In the genomic region with DNA sequence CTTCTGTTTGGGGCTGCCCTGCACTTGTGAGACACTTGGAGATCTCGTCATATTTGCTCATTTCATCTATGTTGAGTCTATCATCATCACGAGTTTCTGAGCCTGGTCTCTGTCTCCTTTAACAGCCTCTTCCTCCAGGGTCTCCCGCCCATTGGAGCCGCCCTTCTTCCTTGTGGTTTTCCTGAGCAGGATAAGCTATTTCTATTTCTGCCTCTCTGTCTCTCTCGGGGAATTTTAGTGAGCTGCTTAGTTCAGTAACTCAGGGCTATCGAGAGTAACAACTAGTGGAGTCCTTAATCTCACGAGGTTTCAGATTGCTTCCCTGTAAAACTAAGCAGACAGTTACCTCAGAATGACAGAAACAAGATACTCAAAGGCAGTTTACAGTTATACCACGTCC, we compare ENCODE assay signal across 11 mouse cellular contexts. TPM values are rescaled to one million over a fixed set of nuclear protein-coding genes. Genes with fewer than 3 reads are reported as not detected.
A peak's percentile ranks its signal among the peaks of the same experiment; 100 is the strongest.
DNase-seq lines count a peak whose midpoint lies in the region; ATAC-seq and TF ChIP-seq lines count a peak whose summit lies in the region.
"Had no signal": no experiment of that assay in that cellular context is flagged by ENCODE, and none has a peak within 500 bp of the region (broad histone marks: within the 10 kb centered on the region; RNA-seq: fewer than 3 reads in every experiment).

No protein-coding gene starts in this region.

- no peak for TF ChIP-seq CTCF in small intestine, adult 2 months (IDR thresholded peaks at IDR 0.05; ENCODE audit: extremely low read depth, insufficient read length, insufficient replicate concordance, low read depth, low read length)

- peak overlapping the region; percentile 8; the same call in 1 of the 2 replicates for H3K4me3 ChIP-seq in heart, embryonic 13.5 days
- H3K4me3 ChIP-seq in megakaryocyte, embryonic 14.5 days (replicated peaks) = peak overlapping the region; percentile 86
- no peak overlapping the region for H3K4me3 ChIP-seq in limb, embryonic 10.5 days
- no peak overlapping the region for H3K4me3 ChIP-seq in small intestine, adult 2 months (ENCODE audit: low read depth, low read length)

- no peak for DNase-seq in heart, adult 18-20 months
- DNase-seq in limb, embryonic 10.5 days (ENCODE audit: low spot score) = no peak
- DNase-seq in T-cell, adult 2 months (ENCODE audit: low spot score) = no peak
- no peak for DNase-seq in left cerebral cortex, postnatal 25 days (ENCODE audit: low spot score in 2 of 2)
- DNase-seq: cerebellum, adult 11-12 months; kidney, adult 9 months had no signal

- TF ChIP-seq POLR2A in small intestine, adult 2 months (IDR thresholded peaks at IDR 0.05; ENCODE audit: low read depth, low read length) = no peak

- H3K9ac ChIP-seq in heart, embryonic 13.5 days = peak overlapping the region; percentile 48

- intact Hi-C loops in left cerebral cortex, postnatal 25 days (cut with DNase I) = no loop called here

- peak overlapping the region; percentile 55 for H3K4me2 ChIP-seq in heart, embryonic 13.5 days

- H3K27ac ChIP-seq in heart, embryonic 13.5 days (replicated peaks) = peak overlapping the region; percentile 74
- H3K27ac ChIP-seq in limb, embryonic 10.5 days = peak overlapping the region; percentile 86; the same call in 1 of the 2 replicates
- 0 out of 2 replicates have a peak overlapping the region, but pooled peaks have one; percentile 11 for H3K27ac ChIP-seq in small intestine, adult 2 months (ENCODE audit: insufficient read depth, low read depth, low read length)

- WGBS in heart, embryonic 13.5 days = 4% methylated on average over 8 of the region's 8 CpGs
- 28% methylated on average over 8 of the region's 8 CpGs for WGBS in limb, embryonic 10.5 days
- WGBS in small intestine, adult 2 months = 42% methylated on average over 8 of the region's 8 CpGs

- no peaks in the 10 kb centered on the region for H3K36me3 ChIP-seq in heart, embryonic 13.5 days
- H3K36me3 ChIP-seq in megakaryocyte, embryonic 14.5 days (replicated peaks; ENCODE audit: low read length) = no peaks in the 10 kb centered on the region
- H3K36me3 ChIP-seq in limb, embryonic 10.5 days = no peaks in the 10 kb centered on the region
- no peaks in the 10 kb centered on the region for H3K36me3 ChIP-seq in small intestine, adult 2 months (ENCODE audit: control insufficient read depth, insufficient read depth, low read length)

- H3K4me1 ChIP-seq in heart, embryonic 13.5 days = peaks cover 52% of the 10 kb centered on the region
- peaks cover 94% of the 10 kb centered on the region for H3K4me1 ChIP-seq in megakaryocyte, embryonic 14.5 days
- H3K4me1 ChIP-seq in limb, embryonic 10.5 days = peaks cover 54% of the 10 kb centered on the region
- peaks cover 6% of the 10 kb centered on the region; the same call in 1 of the 2 replicates for H3K4me1 ChIP-seq in small intestine, adult 2 months (ENCODE audit: control insufficient read depth, insufficient read depth, insufficient read length, low read length)

- no peaks in the 10 kb centered on the region for H3K9me3 ChIP-seq in heart, embryonic 13.5 days
- no peaks in the 10 kb centered on the region for H3K9me3 ChIP-seq in megakaryocyte, embryonic 14.5 days
- H3K9me3 ChIP-seq in limb, embryonic 10.5 days (replicated peaks) = no peaks in the 10 kb centered on the region

- H3K27me3 ChIP-seq in heart, embryonic 13.5 days (replicated peaks) = peaks cover 9% of the 10 kb centered on the region; the same call in 1 of the 2 replicates
- H3K27me3 ChIP-seq in megakaryocyte, embryonic 14.5 days (replicated peaks) = no peaks in the 10 kb centered on the region
- H3K27me3 ChIP-seq in limb, embryonic 10.5 days (ENCODE audit: low read depth, poor library complexity, severe bottlenecking) = peaks cover 38% of the 10 kb centered on the region
- H3K27me3 ChIP-seq in small intestine, adult 2 months (ENCODE audit: control insufficient read depth, insufficient read depth, low read length) = 0 out of 2 replicates have a peak, but pooled peaks cover 4% of the 10 kb centered on the region

- ATAC-seq in heart, embryonic 13.5 days (ENCODE audit: extremely low read depth, insufficient number of reproducible peaks, low FRiP score, low TSS enrichment) = no peak
- ATAC-seq in megakaryocyte, adult 5-6 weeks (ENCODE audit: poor library complexity, severe bottlenecking) = no peak
- ATAC-seq: CD4-positive, CD25-positive, alpha-beta regulatory T cell, adult 4 months had no signal

RNA-seq across cellular contexts. Expression of gene Abca4, which starts 1.1 kb away (rescaled TPM):
- 2.4 and 2.5 TPM in 2 replicates for polyA plus RNA-seq in heart, embryonic 13.5 days (2015; fragmentation: Nextera tagmentation; extraction: Ambion mirVana)
- 1 to 10 TPM; 1.7 to 2.1 TPM for total RNA-seq in heart, adult 18-20 months (2021)
- polyA plus RNA-seq in megakaryocyte, embryonic 14.5 days (2012; ENCODE audit: insufficient read depth, low replicate concordance) = 29.2 and 35.1 TPM in 2 replicates
- 0.91 and 1.4 TPM in 2 replicates for total RNA-seq in megakaryocyte, adult 5-6 weeks (2015)
- total RNA-seq in megakaryocyte, adult 5-6 weeks (2017) = 0.57 and 0.92 TPM in 2 replicates
- polyA plus RNA-seq in limb, embryonic 10.5 days (2016; fragmentation: Nextera tagmentation; extraction: Ambion mirVana) = 1.7 and 2.3 TPM in 2 replicates
- polyA plus RNA-seq in small intestine, adult 2 months (2012; rRNA removed) = 0.05 and 0.20 TPM in 2 replicates
- total RNA-seq in left cerebral cortex, postnatal 25 days (2021) = 1 to 10 TPM; 2.8 to 3.4 TPM
- polyA plus RNA-seq: CD4-positive, CD25-positive, alpha-beta regulatory T cell, adult 4 months had no signal

Comparison
In these comparisons a context has a peak if more than half of its experiments do, and no peak if none do; other contexts are left out.
1. H3K27ac ChIP-seq: peak in every context shown above with its lines; median percentile 86 in limb, embryonic 10.5 days; 74 in heart, embryonic 13.5 days; 11 in small intestine, adult 2 months.
2. H3K4me3 ChIP-seq: peak in heart, embryonic 13.5 days (single experiment) and megakaryocyte, embryonic 14.5 days (single experiment); none in limb, embryonic 10.5 days (single experiment) and small intestine, adult 2 months (single experiment).